Mouse (Mus musculus) heart, postnatal 4 days (tissue): ENCODE measurements around the gene Cish. TPM values are rescaled to one million over a fixed set of nuclear protein-coding genes. Genes with fewer than 3 reads are reported as not detected.

Source experiments
- DNase-seq: peaks from one replicate; pipeline ENCODE4 v3.0.0; 2021
- total RNA-seq, 2 experiments: library from RNA; stranded (reverse); gene quantifications; 2 replicates each; pipeline ENCODE4 v1.2.3; 2021

Cish gene
- total RNA-seq, 2 experiments from 2014 or later = 146 to 176 TPM

GRCm38 (mm10) chr9:107323558-107323957 is 27.7 kb downstream of the Cish start:
- DNase-seq = peak; percentile 92

- DNase-seq = no peak
These were observed 29.2 kb downstream of the Cish start for GRCm38 (mm10) chr9:107324799-107325561.

GRCm38 (mm10) chr9:107325904-107326303 is 30.1 kb downstream of the Cish start:
- DNase-seq = peak; percentile 59

GRCm38 (mm10) chr9:107327879-107328620 is 32.2 kb downstream of the Cish start:
- DNase-seq = no peak

- DNase-seq = no peak
These were observed 35.0 kb downstream of the Cish start for GRCm38 (mm10) chr9:107330791-107331190.

GRCm38 (mm10) chr9:107333686-107334085 is 37.9 kb downstream of the Cish start:
- DNase-seq = no peak

- DNase-seq = no peak
These were observed 38.5 kb downstream of the Cish start for GRCm38 (mm10) chr9:107334356-107334755.

GRCm38 (mm10) chr9:107335046-107335445 is 39.2 kb downstream of the Cish start:
- no peak for DNase-seq

GRCm38 (mm10) chr9:107335909-107336308 is 40.1 kb downstream of the Cish start:
- DNase-seq = peak; percentile 83

GRCm38 (mm10) chr9:107336386-107336785 is 40.6 kb downstream of the Cish start:
- DNase-seq = no peak

GRCm38 (mm10) chr9:107338172-107338883 is 42.5 kb downstream of the Cish start, which contains the start of gene Hemk1:
Gene Hemk1 (minus strand): TSS chr9:107338350.
- peak; percentile 83 for DNase-seq

- peak; percentile 96 for DNase-seq
These were observed 44.5 kb downstream of the Cish start, which contains the start of gene 6430571L13Rik for GRCm38 (mm10) chr9:107340267-107340859. Gene 6430571L13Rik (plus strand): TSS chr9:107340602.

GRCm38 (mm10) chr9:107340911-107341645 is 45.3 kb downstream of the Cish start:
- no peak for DNase-seq

- DNase-seq = no peak
These were observed 46.4 kb downstream of the Cish start for GRCm38 (mm10) chr9:107342201-107342709.

GRCm38 (mm10) chr9:107343146-107343943 is 47.5 kb downstream of the Cish start:
- DNase-seq = peak; percentile 62

GRCm38 (mm10) chr9:107344027-107344426 is 48.2 kb downstream of the Cish start:
- no peak for DNase-seq

- DNase-seq = no peak
These were observed 50.3 kb downstream of the Cish start for GRCm38 (mm10) chr9:107346081-107346480.

GRCm38 (mm10) chr9:107347586-107348183 is 51.9 kb downstream of the Cish start:
- DNase-seq = no peak

- DNase-seq = no peak
These were observed 53.5 kb downstream of the Cish start for GRCm38 (mm10) chr9:107349321-107349720.
